Comparison of ENCODE assay signal across 12 mouse cellular contexts in the genomic region with DNA sequence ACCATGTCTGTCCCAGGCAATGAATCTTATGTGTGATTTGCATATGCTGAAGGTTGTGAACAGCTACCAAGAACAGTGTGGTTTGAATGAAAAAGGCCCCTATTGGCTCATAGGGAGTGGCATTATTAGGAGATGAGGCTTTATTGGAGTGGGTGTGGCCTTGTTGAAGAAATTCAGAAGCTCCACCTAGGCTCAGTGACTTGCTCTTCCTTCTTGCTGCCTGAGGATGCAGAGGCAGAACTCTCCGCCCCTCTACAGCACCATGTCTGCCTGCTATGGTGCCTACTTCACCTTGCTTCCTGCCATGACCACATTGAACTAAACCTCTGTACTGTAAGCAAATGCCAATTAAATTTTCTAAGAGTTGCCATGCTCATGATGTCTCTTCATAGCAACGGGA. TPM values are rescaled to one million over a fixed set of nuclear protein-coding genes. Genes with fewer than 3 reads are reported as not detected.
DNase-seq lines count a peak whose midpoint lies in the region; ATAC-seq lines count a peak whose summit lies in the region.
"Had no signal": no experiment of that assay in that cellular context is flagged by ENCODE, and none has a peak within 500 bp of the region (broad histone marks: within the 10 kb centered on the region; RNA-seq: fewer than 3 reads in every experiment).

No protein-coding gene starts in this region.

- H3K9ac ChIP-seq in liver, embryonic 15.5 days, result 0 out of 2 replicates have a peak overlapping the region, but pooled peaks have one; percentile 57
- no peak overlapping the region for H3K9ac ChIP-seq in forebrain, embryonic 15.5 days (replicated peaks)

- H3K27me3 ChIP-seq in liver, embryonic 15.5 days, result 0 out of 2 replicates have a peak, but pooled peaks cover 6% of the 10 kb centered on the region
- H3K27me3 ChIP-seq in forebrain, embryonic 15.5 days, result no peaks in the 10 kb centered on the region
- H3K27me3 ChIP-seq: Patski had no signal

- no peaks in the 10 kb centered on the region for H3K9me3 ChIP-seq in liver, embryonic 15.5 days (replicated peaks)
- no peaks in the 10 kb centered on the region for H3K9me3 ChIP-seq in forebrain, embryonic 15.5 days

- ATAC-seq in liver, embryonic 15.5 days (ENCODE audit: insufficient read depth), result peak; percentile 56
- ATAC-seq in forebrain, embryonic 15.5 days (replicated peaks), result no peak
- ATAC-seq: hindbrain, postnatal 0 days; Patski had no signal

- 52% methylated on average over 2 of the region's 2 CpGs for WGBS in liver, embryonic 15.5 days (ENCODE audit: insufficient replicate concordance)
- WGBS in forebrain, embryonic 15.5 days, result 91% methylated on average over 2 of the region's 2 CpGs

- peak overlapping the region; percentile 87 for H3K27ac ChIP-seq in liver, embryonic 15.5 days (replicated peaks)
- no peak overlapping the region for H3K27ac ChIP-seq in forebrain, embryonic 15.5 days (replicated peaks)

- no peak overlapping the region for H3K4me3 ChIP-seq in liver, embryonic 15.5 days (replicated peaks)
- no peak overlapping the region for H3K4me3 ChIP-seq in forebrain, embryonic 15.5 days

- H3K4me2 ChIP-seq in liver, embryonic 15.5 days, result peak overlapping the region; percentile 85
- no peak overlapping the region for H3K4me2 ChIP-seq in forebrain, embryonic 15.5 days (replicated peaks)

- peaks cover 60% of the 10 kb centered on the region for H3K4me1 ChIP-seq in liver, embryonic 15.5 days (replicated peaks)
- H3K4me1 ChIP-seq in forebrain, embryonic 15.5 days, result peaks cover 14% of the 10 kb centered on the region

- H3K36me3 ChIP-seq in liver, embryonic 15.5 days (replicated peaks), result peaks cover 21% of the 10 kb centered on the region
- no peaks in the 10 kb centered on the region for H3K36me3 ChIP-seq in forebrain, embryonic 15.5 days

- peak; percentile 7 for DNase-seq in thymus, postnatal 25 days
- no peak for DNase-seq in thymus, adult 18-20 months
- peak; percentile 80 for DNase-seq in c-Kit-positive CD71-positive TER-119-positive erythroid progenitor cells, embryonic 14.5 days (ENCODE audit: low spot score)
- no peak for DNase-seq in kidney, adult 9 months
- no peak for DNase-seq in cerebellum, adult 9-11 months
- DNase-seq: adrenal gland, postnatal 36 days; cerebellum, postnatal 14 days; kidney, postnatal 4 days had no signal

RNA-seq across cellular contexts. Expression of a gene that starts 1.3 kb away (rescaled TPM):
- 29.8 and 33.5 TPM in 2 replicates for polyA plus RNA-seq in liver, embryonic 15.5 days (2015; fragmentation: Nextera tagmentation; extraction: Ambion mirVana)
- polyA plus RNA-seq in forebrain, embryonic 15.5 days (2015; fragmentation: Nextera tagmentation; extraction: Ambion mirVana), result 5.9 and 6.4 TPM in 2 replicates

RNA-seq across cellular contexts. Expression of a gene that starts 25.7 kb away (rescaled TPM):
- 16.6 and 18.3 TPM in 2 replicates for polyA plus RNA-seq in liver, embryonic 15.5 days (2015; fragmentation: Nextera tagmentation; extraction: Ambion mirVana)
- polyA plus RNA-seq in forebrain, embryonic 15.5 days (2015; fragmentation: Nextera tagmentation; extraction: Ambion mirVana), result 36.5 and 37.0 TPM in 2 replicates

RNA-seq across cellular contexts. Expression of a gene that starts 29.7 kb away (rescaled TPM):
- 21.7 and 22.0 TPM in 2 replicates for polyA plus RNA-seq in liver, embryonic 15.5 days (2015; fragmentation: Nextera tagmentation; extraction: Ambion mirVana)
- polyA plus RNA-seq in forebrain, embryonic 15.5 days (2015; fragmentation: Nextera tagmentation; extraction: Ambion mirVana), result 36.4 and 37.0 TPM in 2 replicates

RNA-seq across cellular contexts. Expression of a gene that starts 45.5 kb away (rescaled TPM):
- polyA plus RNA-seq in liver, embryonic 15.5 days (2015; fragmentation: Nextera tagmentation; extraction: Ambion mirVana), result 1.6 and 1.8 TPM in 2 replicates
- 13.0 and 13.2 TPM in 2 replicates for polyA plus RNA-seq in forebrain, embryonic 15.5 days (2015; fragmentation: Nextera tagmentation; extraction: Ambion mirVana)

RNA-seq across cellular contexts. Expression of a gene that starts 45.8 kb away (rescaled TPM):
- 236 and 279 TPM in 2 replicates for polyA plus RNA-seq in liver, embryonic 15.5 days (2015; fragmentation: Nextera tagmentation; extraction: Ambion mirVana)
- 36.4 and 37.9 TPM in 2 replicates for polyA plus RNA-seq in forebrain, embryonic 15.5 days (2015; fragmentation: Nextera tagmentation; extraction: Ambion mirVana)

Comparison
In these comparisons a context has a peak if more than half of its experiments do, and no peak if none do; other contexts are left out.
1. DNase-seq: peak in thymus, postnatal 25 days (single experiment) and c-Kit-positive CD71-positive TER-119-positive erythroid progenitor cells, embryonic 14.5 days (single experiment); none in thymus, adult 18-20 months (0 of 2), kidney, adult 9 months (single experiment) and cerebellum, adult 9-11 months (single experiment).